Mouse (Mus musculus): ENCODE measurements at regions not wholly inside any gene's neighbourhood (a gene's known extent, or its start where the extent isn't known, plus 50 kb on each side); places are given as distances from the start of the nearest gene placed in this dataset.

DNA sequence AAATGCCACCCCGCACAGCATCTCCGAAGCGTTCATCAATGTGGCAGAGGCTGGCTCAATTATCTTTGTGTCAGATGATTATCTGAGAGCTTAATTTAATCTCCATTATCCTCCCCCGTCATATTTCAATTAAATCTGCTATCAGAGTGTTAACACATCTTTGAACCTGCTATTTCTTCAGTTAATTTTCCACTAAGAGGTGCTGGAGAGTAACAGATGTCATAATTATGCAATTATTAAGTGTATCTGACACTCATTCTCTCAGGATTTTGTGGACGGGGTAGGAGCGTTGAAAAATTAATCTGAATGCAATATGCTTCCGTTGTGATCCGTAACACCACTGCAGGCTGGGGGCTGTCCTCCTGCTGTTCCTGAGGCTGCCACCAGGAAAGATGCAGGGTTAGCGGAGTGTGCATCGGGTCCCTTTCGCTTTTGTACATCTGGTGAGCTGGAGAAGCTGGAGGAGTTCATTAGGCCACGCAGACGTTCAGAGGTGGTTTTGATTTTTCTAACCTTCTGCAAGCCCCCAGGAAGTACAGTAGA lies 421.3 kb upstream of the Sall1 start:
- TF ChIP-seq POLR2A (IDR thresholded peaks at IDR 0.05; ENCODE audit: borderline replicate concordance, low read depth, low read length) (no peak), CTCF (IDR thresholded peaks at IDR 0.05; ENCODE audit: low read depth, low read length) (no peak)
